Mouse (Mus musculus) stomach, postnatal 0 days (tissue): ENCODE measurements at regions not wholly inside any gene's neighbourhood (a gene's known extent, or its start where the extent isn't known, plus 50 kb on each side); places are given as distances from the start of the nearest gene placed in this dataset.

Experiments used
- ATAC-seq: fragments of 200-750 bp; cut with Nextera tagmentation; 2 replicates; pipeline ENCODE4 v1.8.0; 2017; ENCODE audit not compliant: low FRiP score, low TSS enrichment
- DNase-seq: peaks from one replicate; pipeline ENCODE4 v3.0.0-alpha.2; 2016; ENCODE audit warnings: low spot score
- H3K27ac ChIP-seq: fragments of 300-500 bp; sonication (generic); replicated peaks from 2 replicates; pipeline ENCODE4 v1.5.1; 2014; ENCODE audit warnings: mild to moderate bottlenecking, control low read depth
- H3K27me3 ChIP-seq: fragments of 300-500 bp; sonication (generic); 2 replicates; pipeline ENCODE4 v1.6.1; 2014; ENCODE audit warnings: low read length; ENCODE audit not compliant: control insufficient read depth, insufficient read depth
- H3K36me3 ChIP-seq: fragments of 300-500 bp; sonication (generic); 2 replicates; pipeline ENCODE4 v1.6.1; 2014; ENCODE audit warnings: low read length, mixed read lengths; ENCODE audit not compliant: control insufficient read depth, insufficient read depth
- H3K4me1 ChIP-seq: fragments of 300-500 bp; sonication (generic); replicated peaks from 2 replicates; pipeline ENCODE4 v1.6.1; 2014; ENCODE audit warnings: antibody characterized with exemption; ENCODE audit not compliant: control insufficient read depth, insufficient read depth
- H3K4me2 ChIP-seq: fragments of 300-500 bp; sonication (generic); replicated peaks from 2 replicates; pipeline ENCODE4 v1.6.1; 2014; ENCODE audit warnings: low read depth, mild to moderate bottlenecking, control low read depth, moderate library complexity
- H3K4me3 ChIP-seq: fragments of 300-500 bp; sonication (generic); 2 replicates; pipeline ENCODE4 v1.5.1; 2014; ENCODE audit warnings: low read depth, low read length, control low read depth
- H3K9ac ChIP-seq: fragments of 300-500 bp; sonication (generic); 2 replicates; pipeline ENCODE4 v1.6.1; 2014; ENCODE audit warnings: mild to moderate bottlenecking, low read length, control low read depth, mixed read lengths
- H3K9me3 ChIP-seq: fragments of 300-500 bp; sonication (generic); 2 replicates; pipeline ENCODE4 v1.6.1; 2016; ENCODE audit warnings: low read length; ENCODE audit not compliant: control insufficient read depth
- CTCF ChIP-seq: IDR thresholded peaks from 2 replicates; pipeline ENCODE4 v1.5.1; 2016; ENCODE audit warnings: antibody characterized with exemption, low read depth, mild to moderate bottlenecking, moderate library complexity
- EP300 ChIP-seq: optimal IDR thresholded peaks from 2 replicates; pipeline ENCODE3; 2016; ENCODE audit warnings: antibody characterized with exemption
- WGBS: fragments of 180-500 bp; shearing (Covaris S2); extraction: QIAGEN DNeasy Blood & Tissue Kit; methylation state at CpG from one replicate; pipeline ENCODE4 v1.1.7; 2014; 5-methylcytosine and 5-hydroxymethylcytosine counted together

- DNase-seq (no peak), ATAC-seq (no peak)
- no peak overlapping the region for H3K27ac ChIP-seq
- H3K9ac ChIP-seq, result no peak overlapping the region
- no peaks in the 10 kb centered on the region for H3K9me3 ChIP-seq
- TF ChIP-seq EP300 (no peak), CTCF (no peak)
- no peaks in the 10 kb centered on the region for H3K4me1 ChIP-seq
- 69% methylated on average over 2 of the region's 2 CpGs for WGBS
- no peak overlapping the region for H3K4me3 ChIP-seq
- H3K4me2 ChIP-seq, result no peak overlapping the region
- no peaks in the 10 kb centered on the region for H3K36me3 ChIP-seq
- no peaks in the 10 kb centered on the region for H3K27me3 ChIP-seq
Measured at GRCm38 (mm10) chr4:29112552-29112951, 299.6 kb downstream of the Epha7 start.

- ATAC-seq (no peak), DNase-seq (no peak)
- Histone ChIP-seq H3K4me2 (no peak overlapping the region), H3K27me3 (no peaks in the 10 kb centered on the region), H3K36me3 (no peaks in the 10 kb centered on the region), H3K27ac (no peak overlapping the region), H3K9ac (no peak overlapping the region), H3K9me3 (no peaks in the 10 kb centered on the region), H3K4me1 (0 out of 2 replicates have a peak, but pooled peaks cover 2% of the 10 kb centered on the region), H3K4me3 (no peak overlapping the region)
- TF ChIP-seq EP300 (no peak), CTCF (no peak)
- WGBS, result 86% methylated on average over 4 of the region's 4 CpGs
Measured at GRCm38 (mm10) chr4:29117025-29117424, 304.1 kb downstream of the Epha7 start.

DNA sequence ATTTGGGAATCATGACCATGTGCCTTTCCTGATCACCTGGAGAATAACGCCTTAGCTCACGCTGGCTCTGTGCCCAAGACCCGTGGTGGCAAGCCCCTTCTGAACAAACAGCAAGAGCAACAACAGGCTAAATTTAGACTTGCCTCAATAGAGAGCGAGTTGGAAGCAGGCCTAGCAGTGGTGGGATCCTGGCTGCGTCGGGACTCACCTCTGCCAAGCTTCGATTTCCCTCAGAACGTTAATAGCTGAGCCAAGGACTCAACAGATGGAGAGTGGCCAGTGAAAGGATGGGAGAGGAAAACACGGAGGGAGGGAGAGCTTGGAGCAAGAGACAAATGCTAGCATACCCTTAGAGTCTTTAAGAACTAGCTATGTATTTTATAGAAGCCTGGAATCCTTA is 305.0 kb downstream of the Epha7 start:
- no peaks in the 10 kb centered on the region for H3K27me3 ChIP-seq
- H3K9ac ChIP-seq, result no peak overlapping the region
- 18% methylated on average over 9 of the region's 9 CpGs for WGBS
- no peak overlapping the region for H3K4me2 ChIP-seq
- H3K4me3 ChIP-seq, result no peak overlapping the region
- TF ChIP-seq CTCF (no peak), EP300 (no peak)
- no peaks in the 10 kb centered on the region for H3K36me3 ChIP-seq
- DNase-seq (no peak), ATAC-seq (no peak)
- no peak overlapping the region for H3K27ac ChIP-seq
- no peaks in the 10 kb centered on the region for H3K9me3 ChIP-seq
- H3K4me1 ChIP-seq, result 0 out of 2 replicates have a peak, but pooled peaks cover 2% of the 10 kb centered on the region

- ATAC-seq, result no peak
- no peak overlapping the region for H3K4me2 ChIP-seq
- DNase-seq, result no peak
Measured at GRCm38 (mm10) chr4:29118679-29119479, 305.9 kb downstream of the Epha7 start.

DNA sequence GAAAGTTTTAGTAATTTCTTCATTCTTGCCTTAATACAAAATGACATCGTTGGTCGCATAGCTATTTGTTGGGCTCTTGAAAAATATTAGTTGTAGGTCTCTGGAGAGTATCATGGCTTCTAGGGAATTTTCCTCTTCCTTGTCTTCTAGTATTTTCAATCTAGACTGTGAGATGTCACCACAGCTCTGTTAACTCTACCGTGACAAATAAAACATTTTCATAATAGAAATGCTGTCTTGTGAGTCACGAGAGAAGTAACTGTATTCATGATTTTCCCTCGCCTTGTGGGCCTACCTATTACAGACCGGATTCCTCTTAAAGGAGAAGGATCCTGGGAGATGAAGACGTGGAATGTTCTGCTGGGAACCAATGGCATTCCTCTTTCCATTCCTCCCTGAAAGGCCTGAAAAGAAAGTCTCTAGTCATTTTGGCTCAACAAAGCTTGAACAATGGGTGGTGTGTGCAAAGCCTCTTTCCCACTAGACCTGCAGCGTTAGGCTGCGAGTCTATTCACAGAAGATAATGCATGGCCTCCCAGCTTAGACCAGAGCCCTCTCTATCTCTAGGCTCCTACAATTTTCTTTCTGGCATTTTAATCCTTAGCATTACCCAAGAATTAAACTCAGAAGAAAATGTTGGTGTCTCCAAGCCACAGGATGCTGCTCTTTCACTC is 306.7 kb downstream of the Epha7 start:
- no peak overlapping the region for H3K4me2 ChIP-seq
- TF ChIP-seq EP300, result no peak
- no peak for TF ChIP-seq CTCF
- 0 out of 2 replicates have a peak, but pooled peaks cover 2% of the 10 kb centered on the region for H3K4me1 ChIP-seq
- H3K9ac ChIP-seq, result no peak overlapping the region
- no peak overlapping the region for H3K4me3 ChIP-seq
- ATAC-seq (no peak), DNase-seq (no peak)
- no peaks in the 10 kb centered on the region for H3K27me3 ChIP-seq
- H3K9me3 ChIP-seq, result no peaks in the 10 kb centered on the region
- H3K36me3 ChIP-seq, result no peaks in the 10 kb centered on the region
- no peak overlapping the region for H3K27ac ChIP-seq
- WGBS, result 64% methylated on average over 9 of the region's 9 CpGs

More at GRCm38 (mm10) chr4:29118679-29119479, 305.9 kb downstream of the Epha7 start:
- Histone ChIP-seq H3K36me3 (no peaks in the 10 kb centered on the region), H3K9ac (no peak overlapping the region), H3K27ac (no peak overlapping the region), H3K4me1 (0 out of 2 replicates have a peak, but pooled peaks cover 2% of the 10 kb centered on the region), H3K9me3 (no peaks in the 10 kb centered on the region), H3K27me3 (no peaks in the 10 kb centered on the region), H3K4me3 (no peak overlapping the region)
- no peak for TF ChIP-seq EP300
- TF ChIP-seq CTCF, result no peak
- WGBS, result 27% methylated on average over 7 of the region's 7 CpGs
